Mouse (Mus musculus) neural tube, embryonic 14.5 days (tissue): ENCODE measurements at regions not wholly inside any gene's neighbourhood (a gene's known extent, or its start where the extent isn't known, plus 50 kb on each side); places are given as distances from the start of the nearest gene placed in this dataset.

Experiments
- ATAC-seq: fragments of 200-750 bp; cut with Nextera tagmentation; 2 replicates; pipeline ENCODE4 v1.8.0; 2017; ENCODE audit warnings: low read depth, mild to moderate bottlenecking, moderate TSS enrichment, moderate library complexity
- H3K27ac ChIP-seq: fragments of 300-500 bp; sonication (generic); 2 replicates; pipeline ENCODE4 v1.5.1; 2014; ENCODE audit warnings: low read depth, mild to moderate bottlenecking, control low read depth, low read length, moderate library complexity, mixed read lengths
- H3K27me3 ChIP-seq: fragments of 300-500 bp; sonication (generic); 2 replicates; pipeline ENCODE4 v1.6.1; 2014; ENCODE audit warnings: low read length; ENCODE audit not compliant: control insufficient read depth, insufficient read depth
- H3K36me3 ChIP-seq: fragments of 300-500 bp; sonication (generic); 2 replicates; pipeline ENCODE4 v1.6.1; 2014; ENCODE audit warnings: low read length, mixed read lengths; ENCODE audit not compliant: control insufficient read depth, insufficient read depth
- H3K4me1 ChIP-seq: fragments of 300-500 bp; sonication (generic); 2 replicates; pipeline ENCODE4 v1.6.1; 2014; ENCODE audit warnings: low read length; ENCODE audit not compliant: control insufficient read depth, insufficient read depth
- H3K4me2 ChIP-seq: fragments of 300-500 bp; sonication (generic); 2 replicates; pipeline ENCODE4 v1.6.1; 2014; ENCODE audit warnings: mild to moderate bottlenecking, low read depth, low read length, control low read depth
- H3K4me3 ChIP-seq: fragments of 300-500 bp; sonication (generic); 2 replicates; pipeline ENCODE4 v1.5.1; 2014; ENCODE audit warnings: low read depth, low read length, control low read depth, mixed read lengths
- H3K9ac ChIP-seq: fragments of 300-500 bp; sonication (generic); replicated peaks from 2 replicates; pipeline ENCODE4 v1.6.1; 2014; ENCODE audit warnings: low read depth, mild to moderate bottlenecking, control low read depth, low read length, mixed read lengths
- H3K9me3 ChIP-seq: fragments of 300-500 bp; sonication (generic); 2 replicates; pipeline ENCODE4 v1.6.1; 2016; ENCODE audit warnings: low read length; ENCODE audit not compliant: control insufficient read depth
- WGBS: fragments of 180-500 bp; shearing (Covaris S2); extraction: QIAGEN DNeasy Blood & Tissue Kit; methylation state at CpG from one replicate; pipeline ENCODE4 v1.1.7; 2014; 5-methylcytosine and 5-hydroxymethylcytosine counted together

DNA sequence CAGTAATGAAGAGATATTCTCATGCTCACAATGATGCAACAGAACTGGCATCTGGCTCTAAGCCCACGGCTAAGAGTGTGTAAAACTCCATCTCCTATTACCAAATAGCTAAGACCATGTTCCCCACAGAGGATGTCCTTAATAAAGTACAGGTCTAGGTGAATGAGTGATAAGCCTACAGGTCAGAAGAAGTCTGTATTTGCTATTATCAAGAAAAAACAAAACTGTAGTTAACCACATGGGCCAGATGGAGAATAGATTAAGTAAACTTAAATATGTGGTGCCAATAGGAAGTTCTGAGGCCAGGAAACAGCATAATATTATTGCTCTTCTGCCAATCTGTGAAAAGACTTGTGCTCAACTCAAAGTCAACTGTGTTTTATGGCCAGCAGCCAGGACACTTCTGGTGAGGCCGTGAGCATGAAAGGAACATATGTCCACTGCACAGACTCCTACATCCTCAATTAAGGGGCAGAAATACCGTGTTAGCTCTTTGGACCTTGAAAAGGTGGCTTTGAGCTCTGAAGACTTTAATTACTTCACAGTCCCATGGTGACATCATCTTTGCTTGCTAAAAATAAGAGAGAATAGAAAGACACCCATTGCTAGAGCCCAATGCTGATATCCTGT lies 549.1 kb upstream of the Dmac1 start:
- 69% methylated on average over 3 of the region's 3 CpGs for WGBS
- Histone ChIP-seq H3K27me3 (no peaks in the 10 kb centered on the region), H3K4me3 (no peak overlapping the region), H3K9ac (no peak overlapping the region), H3K36me3 (no peaks in the 10 kb centered on the region), H3K27ac (no peak overlapping the region), H3K4me1 (no peaks in the 10 kb centered on the region), H3K9me3 (no peaks in the 10 kb centered on the region), H3K4me2 (no peak overlapping the region)
- no peak for ATAC-seq

DNA sequence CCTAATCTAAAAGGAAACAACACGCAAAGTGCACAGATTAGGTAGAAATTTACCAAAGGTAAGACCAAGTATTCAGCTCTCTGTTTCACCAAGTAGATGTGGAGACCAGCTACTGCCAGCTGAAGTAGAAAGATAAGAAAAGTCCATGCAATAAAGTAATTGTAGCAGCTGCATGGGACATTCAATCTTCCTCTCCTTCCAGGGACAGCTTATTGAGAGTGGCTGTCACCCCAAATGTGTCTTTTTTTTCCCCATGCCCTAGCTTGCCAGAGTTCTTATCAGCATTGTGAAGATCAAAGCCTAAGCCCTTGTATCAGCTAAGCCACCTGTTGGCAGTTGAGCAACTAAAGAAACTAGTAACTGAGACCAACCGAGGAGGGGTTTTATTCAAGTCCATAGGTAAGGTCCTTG lies 541.1 kb upstream of the Dmac1 start:
- ATAC-seq, result no peak
- H3K36me3 ChIP-seq, result no peaks in the 10 kb centered on the region
- no peaks in the 10 kb centered on the region for H3K4me1 ChIP-seq
- H3K4me2 ChIP-seq, result no peak overlapping the region
- H3K4me3 ChIP-seq, result no peak overlapping the region
- no peaks in the 10 kb centered on the region for H3K27me3 ChIP-seq
- H3K9ac ChIP-seq, result no peak overlapping the region
- WGBS, result 62% methylated on average over 2 of the region's 2 CpGs
- H3K27ac ChIP-seq, result no peak overlapping the region
- no peaks in the 10 kb centered on the region for H3K9me3 ChIP-seq

- Histone ChIP-seq H3K4me3 (no peak overlapping the region), H3K27me3 (no peaks in the 10 kb centered on the region), H3K9me3 (no peaks in the 10 kb centered on the region), H3K9ac (no peak overlapping the region), H3K27ac (no peak overlapping the region), H3K36me3 (no peaks in the 10 kb centered on the region), H3K4me1 (no peaks in the 10 kb centered on the region), H3K4me2 (no peak overlapping the region)
- ATAC-seq, result no peak
- WGBS, result 91% methylated on average over 4 of the region's 4 CpGs
Measured at GRCm38 (mm10) chr4:75816026-75816425, 537.9 kb upstream of the Dmac1 start.

DNA sequence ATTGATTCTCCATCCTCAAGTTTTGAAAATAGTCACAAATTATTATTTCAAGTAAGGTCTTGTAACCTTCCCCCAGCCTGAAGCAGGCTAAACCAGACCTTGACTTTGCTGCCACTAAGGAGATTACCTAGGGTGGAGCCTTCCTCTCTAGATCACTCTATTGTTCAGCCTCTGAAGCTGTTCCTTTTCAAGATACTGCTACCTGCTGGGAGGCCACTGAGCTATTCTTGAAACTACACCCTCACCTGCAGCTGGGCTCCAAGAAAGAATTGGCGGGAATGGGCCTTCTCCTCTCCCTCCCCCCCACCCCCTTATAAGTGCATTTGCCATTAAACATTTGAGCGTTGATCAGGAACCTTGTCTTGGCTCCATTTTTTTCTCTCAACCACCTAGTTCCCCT lies 534.2 kb upstream of the Dmac1 start:
- no peaks in the 10 kb centered on the region for H3K9me3 ChIP-seq
- H3K9ac ChIP-seq, result no peak overlapping the region
- WGBS, result 44% methylated on average over 2 of the region's 2 CpGs
- no peaks in the 10 kb centered on the region for H3K27me3 ChIP-seq
- no peak for ATAC-seq
- no peaks in the 10 kb centered on the region for H3K36me3 ChIP-seq
- H3K4me2 ChIP-seq, result no peak overlapping the region
- no peaks in the 10 kb centered on the region for H3K4me1 ChIP-seq
- no peak overlapping the region for H3K27ac ChIP-seq
- H3K4me3 ChIP-seq, result no peak overlapping the region

DNA sequence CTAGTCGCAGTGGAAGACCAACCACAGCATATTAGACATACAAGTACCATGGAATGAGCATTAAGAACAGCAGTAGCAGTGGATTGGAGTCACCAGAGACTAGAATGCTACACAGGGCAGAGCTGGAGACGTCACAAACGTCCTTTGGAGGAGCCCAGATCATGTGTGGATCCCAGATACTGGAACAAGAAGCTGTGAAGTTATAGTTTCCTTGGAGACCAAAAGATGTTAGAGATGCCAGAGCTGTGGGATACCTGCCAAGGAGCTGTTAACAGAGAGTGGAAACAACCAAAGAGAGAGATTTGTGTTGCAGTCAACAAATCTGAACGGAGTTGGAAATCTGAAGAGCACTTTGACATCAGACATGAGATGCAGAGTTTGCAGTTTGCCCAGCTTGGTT lies 523.8 kb upstream of the Dmac1 start:
- no peak for ATAC-seq
- no peak overlapping the region for H3K4me3 ChIP-seq
- H3K4me2 ChIP-seq, result no peak overlapping the region

GRCm38 (mm10) chr4:75801156-75801555 lies 523.1 kb upstream of the Dmac1 start:
- Histone ChIP-seq H3K4me2 (no peak overlapping the region), H3K4me1 (no peaks in the 10 kb centered on the region), H3K9me3 (no peaks in the 10 kb centered on the region), H3K36me3 (no peaks in the 10 kb centered on the region), H3K4me3 (no peak overlapping the region), H3K9ac (no peak overlapping the region), H3K27me3 (no peaks in the 10 kb centered on the region), H3K27ac (no peak overlapping the region)
- 93% methylated on average over 4 of the region's 4 CpGs for WGBS
- ATAC-seq, result no peak

More for the DNA sequence above, 523.8 kb upstream of the Dmac1 start:
- 83% methylated on average over 4 of the region's 4 CpGs for WGBS
- no peaks in the 10 kb centered on the region for H3K9me3 ChIP-seq
- H3K36me3 ChIP-seq, result no peaks in the 10 kb centered on the region
- no peaks in the 10 kb centered on the region for H3K4me1 ChIP-seq
- H3K27ac ChIP-seq, result no peak overlapping the region
- H3K9ac ChIP-seq, result no peak overlapping the region
- no peaks in the 10 kb centered on the region for H3K27me3 ChIP-seq

GRCm38 (mm10) chr4:75791789-75792188 lies 513.7 kb upstream of the Dmac1 start:
- Histone ChIP-seq H3K9me3 (no peaks in the 10 kb centered on the region), H3K4me2 (no peak overlapping the region)

GRCm38 (mm10) chr4:75790920-75791589 lies 513.0 kb upstream of the Dmac1 start:
- Histone ChIP-seq H3K27me3 (no peaks in the 10 kb centered on the region), H3K4me3 (no peak overlapping the region), H3K4me2 (no peak overlapping the region), H3K9me3 (no peaks in the 10 kb centered on the region), H3K36me3 (no peaks in the 10 kb centered on the region), H3K27ac (no peak overlapping the region), H3K9ac (no peak overlapping the region), H3K4me1 (no peaks in the 10 kb centered on the region)
- ATAC-seq, result no peak
- 80% methylated on average over 1 of the region's 1 CpGs for WGBS

More at GRCm38 (mm10) chr4:75791789-75792188, 513.7 kb upstream of the Dmac1 start:
- Histone ChIP-seq H3K4me1 (no peaks in the 10 kb centered on the region), H3K9ac (no peak overlapping the region), H3K27me3 (no peaks in the 10 kb centered on the region), H3K27ac (no peak overlapping the region), H3K36me3 (no peaks in the 10 kb centered on the region), H3K4me3 (no peak overlapping the region)
- ATAC-seq, result no peak

DNA sequence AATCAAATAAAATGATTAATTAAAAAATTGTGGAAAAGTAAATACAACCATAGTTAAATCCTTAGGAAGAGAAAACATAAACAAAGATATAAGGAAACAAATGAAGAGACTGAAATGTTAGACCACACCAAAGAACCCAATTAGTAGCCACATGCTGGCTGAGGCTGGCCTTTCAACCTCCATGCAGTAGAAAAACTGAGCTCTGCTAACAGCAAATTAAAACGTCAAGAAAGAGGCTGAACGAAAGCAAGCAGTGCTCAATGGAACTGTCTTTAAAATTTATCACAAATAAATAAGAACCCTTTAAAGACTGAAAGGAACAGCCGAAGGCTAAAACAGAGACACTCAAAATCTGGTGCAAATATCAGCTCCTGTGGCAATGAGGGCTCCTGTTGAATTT lies 509.3 kb upstream of the Dmac1 start:
- no peak overlapping the region for H3K4me3 ChIP-seq
- ATAC-seq, result no peak
- H3K4me1 ChIP-seq, result no peaks in the 10 kb centered on the region
- no peaks in the 10 kb centered on the region for H3K9me3 ChIP-seq
- H3K27ac ChIP-seq, result no peak overlapping the region
- no peaks in the 10 kb centered on the region for H3K27me3 ChIP-seq
- H3K36me3 ChIP-seq, result no peaks in the 10 kb centered on the region
- no peak overlapping the region for H3K4me2 ChIP-seq
- WGBS, result 33% methylated on average over 3 of the region's 3 CpGs
- no peak overlapping the region for H3K9ac ChIP-seq
